Mouse (Mus musculus): ENCODE measurements at regions not wholly inside any gene's neighbourhood (a gene's known extent, or its start where the extent isn't known, plus 50 kb on each side); places are given as distances from the start of the nearest gene placed in this dataset.
A peak's percentile ranks its signal among the peaks of the same experiment; 100 is the strongest.

GRCm38 (mm10) chr6:51263595-51263994 is 168.9 kb upstream of the Nfe2l3 start:
- ATAC-seq (ENCODE audit: insufficient read depth, low FRiP score, low TSS enrichment) (no peak), DNase-seq (ENCODE audit: low spot score) (no peak)
- Histone ChIP-seq H3K36me3 (ENCODE audit: control insufficient read depth, insufficient read depth, low read length) (no peaks in the 10 kb centered on the region), H3K9ac (ENCODE audit: low read length) (no peak overlapping the region), H3K9me3 (ENCODE audit: control insufficient read depth, low read length) (peaks cover 3% of the 10 kb centered on the region; the same call in 1 of the 2 replicates), H3K27me3 (ENCODE audit: control insufficient read depth, insufficient read depth, low read length) (no peaks in the 10 kb centered on the region), H3K4me2 (ENCODE audit: low read depth) (no peak overlapping the region), H3K4me1 (ENCODE audit: control insufficient read depth, insufficient read depth, low read length) (no peaks in the 10 kb centered on the region), H3K4me3 (ENCODE audit: low read depth, low read length) (no peak overlapping the region), H3K27ac (ENCODE audit: low read depth, low read length) (no peak overlapping the region)
- WGBS, result 82% methylated on average over 4 of the region's 4 CpGs

GRCm38 (mm10) chr6:51265329-51265728 is 167.1 kb upstream of the Nfe2l3 start:
- H3K4me3 ChIP-seq (ENCODE audit: low read depth, low read length), result no peak overlapping the region
- 78% methylated on average over 3 of the region's 3 CpGs for WGBS
- peaks cover 3% of the 10 kb centered on the region; the same call in 1 of the 2 replicates for H3K9me3 ChIP-seq (ENCODE audit: control insufficient read depth, low read length)
- H3K4me1 ChIP-seq (ENCODE audit: control insufficient read depth, insufficient read depth, low read length), result peaks cover 7% of the 10 kb centered on the region
- no peaks in the 10 kb centered on the region for H3K36me3 ChIP-seq (ENCODE audit: control insufficient read depth, insufficient read depth, low read length)
- no peak overlapping the region for H3K9ac ChIP-seq (ENCODE audit: low read length)
- H3K27ac ChIP-seq (ENCODE audit: low read depth, low read length), result no peak overlapping the region
- DNase-seq (ENCODE audit: low spot score), result no peak
- H3K4me2 ChIP-seq (ENCODE audit: low read depth), result no peak overlapping the region
- ATAC-seq (ENCODE audit: insufficient read depth, low FRiP score, low TSS enrichment), result no peak
- H3K27me3 ChIP-seq (ENCODE audit: control insufficient read depth, insufficient read depth, low read length), result no peaks in the 10 kb centered on the region

GRCm38 (mm10) chr6:51266721-51267120 is 165.7 kb upstream of the Nfe2l3 start:
- H3K4me2 ChIP-seq (ENCODE audit: low read depth), result no peak overlapping the region
- 92% methylated on average over 6 of the region's 6 CpGs for WGBS
- H3K36me3 ChIP-seq (ENCODE audit: control insufficient read depth, insufficient read depth, low read length), result no peaks in the 10 kb centered on the region
- no peak for DNase-seq (ENCODE audit: low spot score)
- no peaks in the 10 kb centered on the region for H3K9me3 ChIP-seq (ENCODE audit: control insufficient read depth, low read length)
- H3K4me3 ChIP-seq (ENCODE audit: low read depth, low read length), result no peak overlapping the region
- no peak overlapping the region for H3K27ac ChIP-seq (ENCODE audit: low read depth, low read length)
- ATAC-seq (ENCODE audit: insufficient read depth, low FRiP score, low TSS enrichment), result no peak
- H3K9ac ChIP-seq (ENCODE audit: low read length), result no peak overlapping the region
- no peaks in the 10 kb centered on the region for H3K27me3 ChIP-seq (ENCODE audit: control insufficient read depth, insufficient read depth, low read length)
- H3K4me1 ChIP-seq (ENCODE audit: control insufficient read depth, insufficient read depth, low read length), result peaks cover 10% of the 10 kb centered on the region

- H3K27ac ChIP-seq (ENCODE audit: low read depth, low read length), result no peak overlapping the region
- H3K9ac ChIP-seq (ENCODE audit: low read length), result no peak overlapping the region
- ATAC-seq (ENCODE audit: insufficient read depth, low FRiP score, low TSS enrichment) (no peak), DNase-seq (ENCODE audit: low spot score) (no peak)
- H3K36me3 ChIP-seq (ENCODE audit: control insufficient read depth, insufficient read depth, low read length), result no peaks in the 10 kb centered on the region
- no peak overlapping the region for H3K4me3 ChIP-seq (ENCODE audit: low read depth, low read length)
- 91% methylated on average over 5 of the region's 5 CpGs for WGBS
- H3K4me1 ChIP-seq (ENCODE audit: control insufficient read depth, insufficient read depth, low read length), result peaks cover 10% of the 10 kb centered on the region
- no peaks in the 10 kb centered on the region for H3K27me3 ChIP-seq (ENCODE audit: control insufficient read depth, insufficient read depth, low read length)
- H3K9me3 ChIP-seq (ENCODE audit: control insufficient read depth, low read length), result no peaks in the 10 kb centered on the region
- no peak overlapping the region for H3K4me2 ChIP-seq (ENCODE audit: low read depth)
These were observed 164.6 kb upstream of the Nfe2l3 start for GRCm38 (mm10) chr6:51267888-51268287.

GRCm38 (mm10) chr6:51268931-51269330 is 163.5 kb upstream of the Nfe2l3 start:
- 78% methylated on average over 5 of the region's 5 CpGs for WGBS
- Histone ChIP-seq H3K4me3 (ENCODE audit: low read depth, low read length) (no peak overlapping the region), H3K27me3 (ENCODE audit: control insufficient read depth, insufficient read depth, low read length) (no peaks in the 10 kb centered on the region), H3K4me1 (ENCODE audit: control insufficient read depth, insufficient read depth, low read length) (peaks cover 10% of the 10 kb centered on the region), H3K4me2 (ENCODE audit: low read depth) (no peak overlapping the region), H3K9ac (ENCODE audit: low read length) (no peak overlapping the region), H3K36me3 (ENCODE audit: control insufficient read depth, insufficient read depth, low read length) (no peaks in the 10 kb centered on the region), H3K9me3 (ENCODE audit: control insufficient read depth, low read length) (no peaks in the 10 kb centered on the region), H3K27ac (ENCODE audit: low read depth, low read length) (no peak overlapping the region)
- ATAC-seq (ENCODE audit: insufficient read depth, low FRiP score, low TSS enrichment) (no peak), DNase-seq (ENCODE audit: low spot score) (no peak)

GRCm38 (mm10) chr6:51269617-51270016 is 162.9 kb upstream of the Nfe2l3 start:
- Histone ChIP-seq H3K4me1 (ENCODE audit: control insufficient read depth, insufficient read depth, low read length) (peaks cover 10% of the 10 kb centered on the region), H3K27ac (ENCODE audit: low read depth, low read length) (no peak overlapping the region), H3K27me3 (ENCODE audit: control insufficient read depth, insufficient read depth, low read length) (no peaks in the 10 kb centered on the region), H3K4me2 (ENCODE audit: low read depth) (peak overlapping the region; percentile 98), H3K9ac (ENCODE audit: low read length) (no peak overlapping the region), H3K9me3 (ENCODE audit: control insufficient read depth, low read length) (no peaks in the 10 kb centered on the region), H3K36me3 (ENCODE audit: control insufficient read depth, insufficient read depth, low read length) (no peaks in the 10 kb centered on the region), H3K4me3 (ENCODE audit: low read depth, low read length) (peak overlapping the region; percentile 66)
- DNase-seq (ENCODE audit: low spot score), result no peak
- 29% methylated on average over 10 of the region's 10 CpGs for WGBS
- ATAC-seq (ENCODE audit: insufficient read depth, low FRiP score, low TSS enrichment), result no peak

GRCm38 (mm10) chr6:51270216-51271127 is 162.0 kb upstream of the Nfe2l3 start:
- Histone ChIP-seq H3K9ac (ENCODE audit: low read length) (peak overlapping the region; percentile 69), H3K4me3 (ENCODE audit: low read depth, low read length) (peak overlapping the region; percentile 66), H3K36me3 (ENCODE audit: control insufficient read depth, insufficient read depth, low read length) (no peaks in the 10 kb centered on the region), H3K4me1 (ENCODE audit: control insufficient read depth, insufficient read depth, low read length) (peaks cover 10% of the 10 kb centered on the region), H3K9me3 (ENCODE audit: control insufficient read depth, low read length) (no peaks in the 10 kb centered on the region), H3K27ac (ENCODE audit: low read depth, low read length) (no peak overlapping the region), H3K27me3 (ENCODE audit: control insufficient read depth, insufficient read depth, low read length) (no peaks in the 10 kb centered on the region), H3K4me2 (ENCODE audit: low read depth) (peak overlapping the region; percentile 98)
- ATAC-seq (ENCODE audit: insufficient read depth, low FRiP score, low TSS enrichment), result peak; percentile 84
- under 1% methylated on average over 79 of the region's 80 CpGs for WGBS
- peak; percentile 93 for DNase-seq (ENCODE audit: low spot score)

- Histone ChIP-seq H3K4me1 (ENCODE audit: control insufficient read depth, insufficient read depth, low read length) (peaks cover 10% of the 10 kb centered on the region), H3K9ac (ENCODE audit: low read length) (peak overlapping the region; percentile 69), H3K27ac (ENCODE audit: low read depth, low read length) (no peak overlapping the region), H3K27me3 (ENCODE audit: control insufficient read depth, insufficient read depth, low read length) (no peaks in the 10 kb centered on the region), H3K4me2 (ENCODE audit: low read depth) (peak overlapping the region; percentile 98), H3K36me3 (ENCODE audit: control insufficient read depth, insufficient read depth, low read length) (no peaks in the 10 kb centered on the region), H3K9me3 (ENCODE audit: control insufficient read depth, low read length) (no peaks in the 10 kb centered on the region), H3K4me3 (ENCODE audit: low read depth, low read length) (peak overlapping the region; percentile 66)
- peak; percentile 70 for ATAC-seq (ENCODE audit: insufficient read depth, low FRiP score, low TSS enrichment)
- 3% methylated on average over 17 of the region's 17 CpGs for WGBS
- no peak for DNase-seq (ENCODE audit: low spot score)
These were observed 161.4 kb upstream of the Nfe2l3 start for GRCm38 (mm10) chr6:51271128-51271480.

- ATAC-seq (ENCODE audit: insufficient read depth, low FRiP score, low TSS enrichment), result no peak
- no peak overlapping the region for H3K4me3 ChIP-seq (ENCODE audit: low read depth, low read length)
- no peak overlapping the region for H3K4me2 ChIP-seq (ENCODE audit: low read depth)
- no peak overlapping the region for H3K9ac ChIP-seq (ENCODE audit: low read length)
- 82% methylated on average over 19 of the region's 19 CpGs for WGBS
- H3K27me3 ChIP-seq (ENCODE audit: control insufficient read depth, insufficient read depth, low read length), result no peaks in the 10 kb centered on the region
- peaks cover 10% of the 10 kb centered on the region for H3K4me1 ChIP-seq (ENCODE audit: control insufficient read depth, insufficient read depth, low read length)
- DNase-seq (ENCODE audit: low spot score), result peak; percentile 28
- H3K9me3 ChIP-seq (ENCODE audit: control insufficient read depth, low read length), result no peaks in the 10 kb centered on the region
- H3K27ac ChIP-seq (ENCODE audit: low read depth, low read length), result no peak overlapping the region
- no peaks in the 10 kb centered on the region for H3K36me3 ChIP-seq (ENCODE audit: control insufficient read depth, insufficient read depth, low read length)
These were observed 160.2 kb upstream of the Nfe2l3 start for GRCm38 (mm10) chr6:51272136-51272736.
